Mouse (Mus musculus): ENCODE results near the gene Tent5c. TPM values are rescaled to one million over a fixed set of nuclear protein-coding genes. Genes with fewer than 3 reads are reported as not detected.

The Tent5c gene
- 0.13 TPM for polyA plus RNA-seq (2012; fragmentation: generic; extraction: Trizol)

GRCm38 (mm10) chr3:100489133-100490009 is at the start of gene Tent5c:
Gene Tent5c, minus strand, starts transcription at chr3:100489324.
- Histone ChIP-seq H3K27me3 (ENCODE audit: control insufficient read depth, insufficient read depth, insufficient read length) (peaks cover 14% of the 10 kb centered on the region), H3K4me3 (peak within 1 kb of the TSS; percentile 43), H3ac (ENCODE audit: control insufficient read depth, insufficient read length) (no peak within 1 kb of the TSS), H3K36me3 (ENCODE audit: control insufficient read depth, insufficient read depth) (no peaks in the 10 kb centered on the region), H3K4me2 (ENCODE audit: low read depth) (peak within 1 kb of the TSS; percentile 81), H3K79me2 (ENCODE audit: control insufficient read depth, insufficient read depth) (no peaks in the 10 kb centered on the region)
- TF ChIP-seq POLR2A (IDR thresholded peaks at IDR 0.05; ENCODE audit: insufficient read length, low read depth) (peak; percentile 46), POLR2AphosphoS2 (IDR thresholded peaks at IDR 0.05; ENCODE audit: insufficient read length, low read depth) (peak; percentile 43), MYOG (IDR thresholded peaks at IDR 0.05; ENCODE audit: control insufficient read depth in 1 of 3, insufficient read depth in 1 of 3, insufficient read length in 2 of 3, low read depth in 2 of 3) (peak in 2 of 3 experiments; percentile 61 to 67), E2F4 (IDR thresholded peaks at IDR 0.05; ENCODE audit: insufficient read depth) (no peak), TCF12 (IDR thresholded peaks at IDR 0.05; ENCODE audit: insufficient read depth, poor library complexity, severe bottlenecking) (no peak), MYOD1 (IDR thresholded peaks at IDR 0.05; ENCODE audit: control insufficient read depth in 1 of 3, insufficient read length in 2 of 3, low read depth in 2 of 3) (peak in 2 of 3 experiments; percentile 55 to 73), SRF (IDR thresholded peaks at IDR 0.05; ENCODE audit: control insufficient read depth, insufficient read length, low read depth) (no peak), MAX (IDR thresholded peaks at IDR 0.05; ENCODE audit: low read depth) (no peak), CEBPB (IDR thresholded peaks at IDR 0.05; ENCODE audit: insufficient read depth, poor library complexity, severe bottlenecking) (no peak), TCF3 (IDR thresholded peaks at IDR 0.05; ENCODE audit: insufficient read length, low read depth) (no peak), USF1 (IDR thresholded peaks at IDR 0.05; ENCODE audit: low read depth) (no peak), REST (IDR thresholded peaks at IDR 0.05; ENCODE audit: insufficient read depth, insufficient read length) (no peak)

- H3K4me2 ChIP-seq (ENCODE audit: low read depth): no peak overlapping the region
- no peaks in the 10 kb centered on the region for H3K36me3 ChIP-seq (ENCODE audit: control insufficient read depth, insufficient read depth)
- H3ac ChIP-seq (ENCODE audit: control insufficient read depth, insufficient read length): no peak overlapping the region
- TF ChIP-seq TCF3 (IDR thresholded peaks at IDR 0.05; ENCODE audit: insufficient read length, low read depth) (no peak), TCF12 (IDR thresholded peaks at IDR 0.05; ENCODE audit: insufficient read depth, poor library complexity, severe bottlenecking) (no peak), POLR2AphosphoS2 (IDR thresholded peaks at IDR 0.05; ENCODE audit: insufficient read length, low read depth) (no peak), MAX (IDR thresholded peaks at IDR 0.05; ENCODE audit: low read depth) (no peak), POLR2A (IDR thresholded peaks at IDR 0.05; ENCODE audit: insufficient read length, low read depth) (no peak), E2F4 (IDR thresholded peaks at IDR 0.05; ENCODE audit: insufficient read depth) (no peak), MYOD1 (IDR thresholded peaks at IDR 0.05; ENCODE audit: control insufficient read depth in 1 of 3, insufficient read length in 2 of 3, low read depth in 2 of 3) (no peak), MYOG (IDR thresholded peaks at IDR 0.05; ENCODE audit: control insufficient read depth in 1 of 3, insufficient read depth in 1 of 3, insufficient read length in 2 of 3, low read depth in 2 of 3) (no peak), REST (IDR thresholded peaks at IDR 0.05; ENCODE audit: insufficient read depth, insufficient read length) (no peak), SRF (IDR thresholded peaks at IDR 0.05; ENCODE audit: control insufficient read depth, insufficient read length, low read depth) (no peak), USF1 (IDR thresholded peaks at IDR 0.05; ENCODE audit: low read depth) (no peak), CEBPB (IDR thresholded peaks at IDR 0.05; ENCODE audit: insufficient read depth, poor library complexity, severe bottlenecking) (no peak)
- no peaks in the 10 kb centered on the region for H3K27me3 ChIP-seq (ENCODE audit: control insufficient read depth, insufficient read depth, insufficient read length)
- H3K79me2 ChIP-seq (ENCODE audit: control insufficient read depth, insufficient read depth): no peaks in the 10 kb centered on the region
- no peak overlapping the region for H3K4me3 ChIP-seq
Measured at GRCm38 (mm10) chr3:100536686-100537085, 47.6 kb upstream of the Tent5c start.

GRCm38 (mm10) chr3:100535902-100536301 is 46.8 kb upstream of the Tent5c start:
- Histone ChIP-seq H3K4me2 (ENCODE audit: low read depth) (no peak overlapping the region), H3K27me3 (ENCODE audit: control insufficient read depth, insufficient read depth, insufficient read length) (no peaks in the 10 kb centered on the region), H3K4me3 (no peak overlapping the region), H3ac (ENCODE audit: control insufficient read depth, insufficient read length) (no peak overlapping the region), H3K79me2 (ENCODE audit: control insufficient read depth, insufficient read depth) (no peaks in the 10 kb centered on the region), H3K36me3 (ENCODE audit: control insufficient read depth, insufficient read depth) (no peaks in the 10 kb centered on the region)
- TF ChIP-seq MAX (IDR thresholded peaks at IDR 0.05; ENCODE audit: low read depth): no peak
- TF ChIP-seq SRF (IDR thresholded peaks at IDR 0.05; ENCODE audit: control insufficient read depth, insufficient read length, low read depth): no peak
- no peak for TF ChIP-seq CEBPB (IDR thresholded peaks at IDR 0.05; ENCODE audit: insufficient read depth, poor library complexity, severe bottlenecking)
- TF ChIP-seq USF1 (IDR thresholded peaks at IDR 0.05; ENCODE audit: low read depth): no peak
- no peak for TF ChIP-seq REST (IDR thresholded peaks at IDR 0.05; ENCODE audit: insufficient read depth, insufficient read length)
- no peak for TF ChIP-seq POLR2AphosphoS2 (IDR thresholded peaks at IDR 0.05; ENCODE audit: insufficient read length, low read depth)
- no peak for TF ChIP-seq MYOD1 (IDR thresholded peaks at IDR 0.05; ENCODE audit: control insufficient read depth in 1 of 3, insufficient read length in 2 of 3, low read depth in 2 of 3)
- TF ChIP-seq TCF3 (IDR thresholded peaks at IDR 0.05; ENCODE audit: insufficient read length, low read depth): no peak
- no peak for TF ChIP-seq POLR2A (IDR thresholded peaks at IDR 0.05; ENCODE audit: insufficient read length, low read depth)
- no peak for TF ChIP-seq E2F4 (IDR thresholded peaks at IDR 0.05; ENCODE audit: insufficient read depth)
- no peak for TF ChIP-seq MYOG (IDR thresholded peaks at IDR 0.05; ENCODE audit: control insufficient read depth in 1 of 3, insufficient read depth in 1 of 3, insufficient read length in 2 of 3, low read depth in 2 of 3)
- TF ChIP-seq TCF12 (IDR thresholded peaks at IDR 0.05; ENCODE audit: insufficient read depth, poor library complexity, severe bottlenecking): no peak

GRCm38 (mm10) chr3:100535298-100535697 is 46.2 kb upstream of the Tent5c start:
- H3K4me2 ChIP-seq (ENCODE audit: low read depth): no peak overlapping the region
- H3K36me3 ChIP-seq (ENCODE audit: control insufficient read depth, insufficient read depth): no peaks in the 10 kb centered on the region
- TF ChIP-seq MAX (IDR thresholded peaks at IDR 0.05; ENCODE audit: low read depth): no peak
- no peak for TF ChIP-seq POLR2A (IDR thresholded peaks at IDR 0.05; ENCODE audit: insufficient read length, low read depth)
- TF ChIP-seq POLR2AphosphoS2 (IDR thresholded peaks at IDR 0.05; ENCODE audit: insufficient read length, low read depth): no peak
- no peak for TF ChIP-seq SRF (IDR thresholded peaks at IDR 0.05; ENCODE audit: control insufficient read depth, insufficient read length, low read depth)
- TF ChIP-seq USF1 (IDR thresholded peaks at IDR 0.05; ENCODE audit: low read depth): no peak
- TF ChIP-seq MYOD1 (IDR thresholded peaks at IDR 0.05; ENCODE audit: control insufficient read depth in 1 of 3, insufficient read length in 2 of 3, low read depth in 2 of 3): no peak
- TF ChIP-seq REST (IDR thresholded peaks at IDR 0.05; ENCODE audit: insufficient read depth, insufficient read length): no peak
- TF ChIP-seq TCF12 (IDR thresholded peaks at IDR 0.05; ENCODE audit: insufficient read depth, poor library complexity, severe bottlenecking): no peak
- TF ChIP-seq CEBPB (IDR thresholded peaks at IDR 0.05; ENCODE audit: insufficient read depth, poor library complexity, severe bottlenecking): no peak
- no peak for TF ChIP-seq E2F4 (IDR thresholded peaks at IDR 0.05; ENCODE audit: insufficient read depth)
- TF ChIP-seq MYOG (IDR thresholded peaks at IDR 0.05; ENCODE audit: control insufficient read depth in 1 of 3, insufficient read depth in 1 of 3, insufficient read length in 2 of 3, low read depth in 2 of 3): no peak
- no peak for TF ChIP-seq TCF3 (IDR thresholded peaks at IDR 0.05; ENCODE audit: insufficient read length, low read depth)
- H3K27me3 ChIP-seq (ENCODE audit: control insufficient read depth, insufficient read depth, insufficient read length): no peaks in the 10 kb centered on the region
- no peak overlapping the region for H3ac ChIP-seq (ENCODE audit: control insufficient read depth, insufficient read length)
- no peaks in the 10 kb centered on the region for H3K79me2 ChIP-seq (ENCODE audit: control insufficient read depth, insufficient read depth)
- H3K4me3 ChIP-seq: no peak overlapping the region
